Mouse (Mus musculus): Measurements from ENCODE around the gene Mkrn2os. TPM values are rescaled to one million over a fixed set of nuclear protein-coding genes. Genes with fewer than 3 reads are reported as not detected.

The Mkrn2os gene
- polyA plus RNA-seq, 1 experiment from 2014 or later: 0.58 TPM

DNA sequence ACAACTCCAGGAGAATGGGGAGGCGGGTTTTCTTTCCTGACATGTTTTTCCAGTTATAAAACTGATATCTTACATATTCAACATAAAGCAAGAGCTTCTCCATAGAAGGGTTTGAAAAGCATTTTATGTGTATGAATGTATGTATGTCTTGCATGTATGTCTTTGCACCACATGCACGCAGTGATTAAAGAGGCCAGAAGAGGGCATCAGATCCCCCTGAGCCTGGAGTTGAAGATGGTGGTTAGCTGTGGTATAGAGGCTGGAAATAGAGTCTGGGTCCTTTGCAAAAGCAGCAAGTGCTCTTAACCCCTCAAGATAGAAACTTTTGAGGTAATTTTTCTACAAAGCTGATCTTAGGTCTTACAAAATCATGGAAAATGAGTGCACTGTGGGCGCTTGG, 16.7 kb upstream of the Mkrn2os start:
- no peak for ATAC-seq (ENCODE audit: low read depth)
- no peak overlapping the region for H3K4me2 ChIP-seq (ENCODE audit: low read depth, low read length)

DNA sequence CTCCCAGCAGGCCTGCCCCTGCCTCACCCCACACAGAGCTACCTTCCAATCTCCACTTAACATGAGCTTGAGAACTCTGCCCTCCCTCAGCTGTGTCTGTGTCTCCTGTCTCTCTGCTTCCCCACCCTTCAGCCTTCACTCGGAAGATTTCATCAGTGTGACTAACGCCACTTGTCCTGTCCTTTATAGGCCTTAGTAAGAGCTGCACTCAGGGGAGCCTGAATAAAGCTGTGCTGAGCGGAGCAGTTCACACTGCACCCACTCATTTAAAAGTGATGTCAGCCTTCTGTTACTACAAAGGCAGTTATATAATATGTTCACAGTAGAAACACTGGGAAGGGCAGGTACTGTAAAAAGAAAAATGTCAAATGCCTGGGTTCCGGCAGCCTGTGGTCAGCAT, 15.1 kb upstream of the Mkrn2os start:
- Histone ChIP-seq H3K4me2 (ENCODE audit: low read depth, low read length) (no peak overlapping the region), H3K36me3 (ENCODE audit: control insufficient read depth, insufficient read depth, low read length) (peaks cover 8% of the 10 kb centered on the region; the same call in 1 of the 2 replicates), H3K9ac (ENCODE audit: low read length) (no peak overlapping the region), H3K4me1 (replicated peaks; ENCODE audit: control insufficient read depth, insufficient read depth, low read length) (peaks cover 3% of the 10 kb centered on the region; the same call in 1 of the 2 replicates), H3K9me3 (ENCODE audit: control insufficient read depth, low read length) (no peaks in the 10 kb centered on the region), H3K27me3 (ENCODE audit: control insufficient read depth, insufficient read depth, low read depth, low read length) (no peaks in the 10 kb centered on the region), H3K4me3 (ENCODE audit: low read length) (no peak overlapping the region), H3K27ac (ENCODE audit: low read length) (no peak overlapping the region)
- WGBS: 74% methylated on average over 4 of the region's 4 CpGs
- no peak for ATAC-seq (ENCODE audit: low read depth)

More for the DNA sequence above, 16.7 kb upstream of the Mkrn2os start:
- Histone ChIP-seq H3K9ac (ENCODE audit: low read length) (no peak overlapping the region), H3K27me3 (ENCODE audit: control insufficient read depth, insufficient read depth, low read depth, low read length) (no peaks in the 10 kb centered on the region), H3K4me1 (replicated peaks; ENCODE audit: control insufficient read depth, insufficient read depth, low read length) (no peaks in the 10 kb centered on the region), H3K27ac (ENCODE audit: low read length) (no peak overlapping the region), H3K4me3 (ENCODE audit: low read length) (no peak overlapping the region), H3K36me3 (ENCODE audit: control insufficient read depth, insufficient read depth, low read length) (peaks cover 16% of the 10 kb centered on the region), H3K9me3 (ENCODE audit: control insufficient read depth, low read length) (no peaks in the 10 kb centered on the region)
- 62% methylated on average over 3 of the region's 3 CpGs for WGBS

DNA sequence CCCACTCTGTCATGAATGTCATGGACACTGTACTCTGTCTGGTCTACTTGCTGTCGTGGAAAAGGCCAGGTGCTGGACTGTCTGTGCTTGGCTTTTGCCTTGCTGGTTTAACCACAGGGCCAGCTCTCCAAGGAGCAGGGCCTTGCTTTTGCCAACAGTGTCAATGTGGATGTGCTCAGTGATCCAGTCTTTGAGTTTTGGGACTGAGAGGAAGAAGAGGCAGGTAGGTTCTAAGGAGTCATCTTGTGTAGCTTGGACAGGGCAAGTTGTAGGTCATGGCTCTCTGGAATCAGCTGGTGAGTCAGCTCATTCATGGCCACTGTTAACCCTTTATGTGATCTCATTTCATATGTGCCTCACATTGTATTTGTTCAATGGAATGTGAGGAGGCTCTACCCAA, 14.1 kb upstream of the Mkrn2os start:
- H3K9me3 ChIP-seq (ENCODE audit: control insufficient read depth, low read length): no peaks in the 10 kb centered on the region

DNA sequence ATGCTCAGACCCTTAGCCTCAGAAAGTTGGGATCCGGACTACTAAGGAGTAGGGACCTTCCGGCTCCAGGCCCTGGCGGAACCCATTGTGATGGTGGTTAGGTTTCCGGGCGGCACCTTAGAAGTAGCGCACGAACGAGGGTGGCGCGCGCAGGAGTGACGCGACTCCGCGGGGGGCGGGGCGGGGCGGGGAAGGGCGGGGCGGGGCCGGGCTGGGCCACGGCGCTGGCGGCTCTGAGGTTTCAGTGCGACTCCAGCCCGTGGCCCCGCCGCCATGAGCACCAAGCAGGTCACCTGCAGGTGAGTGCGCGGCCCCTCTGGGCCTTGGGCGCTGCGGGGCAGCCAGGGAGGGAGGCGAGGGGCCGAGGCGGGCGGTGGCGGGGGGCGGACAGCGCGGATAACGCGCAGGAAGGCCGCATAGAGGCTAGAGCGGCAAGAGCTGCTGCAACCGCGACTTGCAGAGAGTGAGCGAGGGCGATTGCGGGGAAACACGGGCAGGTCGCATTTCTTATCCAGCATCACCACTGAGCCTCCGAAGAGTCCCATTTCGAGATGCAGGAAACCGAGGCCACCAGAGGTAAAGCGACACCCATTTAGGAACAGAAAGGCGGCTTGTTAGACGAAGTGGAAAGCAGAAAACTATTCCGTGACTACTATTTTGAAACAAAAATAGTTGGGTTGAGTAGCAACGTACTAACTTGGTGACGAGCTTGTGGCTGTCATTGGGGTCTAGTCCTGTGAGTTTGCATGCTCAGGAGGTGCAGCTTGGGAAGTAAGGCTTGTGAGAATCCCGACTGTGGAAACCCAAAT, 9.5 kb upstream of the Mkrn2os start, which contains the start of gene Mkrn2:
Gene Mkrn2, plus strand, starts transcription at position 188 of the 809 bp plus-strand sequence.
- WGBS: under 1% methylated on average over 42 of the region's 61 CpGs
- ATAC-seq (ENCODE audit: low read depth): peak; percentile 96

More for the DNA sequence above, 14.1 kb upstream of the Mkrn2os start:
- no peak overlapping the region for H3K27ac ChIP-seq (ENCODE audit: low read length)
- 65% methylated on average over 1 of the region's 1 CpGs for WGBS
- no peak overlapping the region for H3K4me2 ChIP-seq (ENCODE audit: low read depth, low read length)
- H3K4me3 ChIP-seq (ENCODE audit: low read length): no peak overlapping the region
- ATAC-seq (ENCODE audit: low read depth): no peak
- H3K4me1 ChIP-seq (replicated peaks; ENCODE audit: control insufficient read depth, insufficient read depth, low read length): peaks cover 3% of the 10 kb centered on the region; the same call in 1 of the 2 replicates
- no peaks in the 10 kb centered on the region for H3K27me3 ChIP-seq (ENCODE audit: control insufficient read depth, insufficient read depth, low read depth, low read length)
- no peak overlapping the region for H3K9ac ChIP-seq (ENCODE audit: low read length)
- H3K36me3 ChIP-seq (ENCODE audit: control insufficient read depth, insufficient read depth, low read length): peaks cover 8% of the 10 kb centered on the region; the same call in 1 of the 2 replicates

DNA sequence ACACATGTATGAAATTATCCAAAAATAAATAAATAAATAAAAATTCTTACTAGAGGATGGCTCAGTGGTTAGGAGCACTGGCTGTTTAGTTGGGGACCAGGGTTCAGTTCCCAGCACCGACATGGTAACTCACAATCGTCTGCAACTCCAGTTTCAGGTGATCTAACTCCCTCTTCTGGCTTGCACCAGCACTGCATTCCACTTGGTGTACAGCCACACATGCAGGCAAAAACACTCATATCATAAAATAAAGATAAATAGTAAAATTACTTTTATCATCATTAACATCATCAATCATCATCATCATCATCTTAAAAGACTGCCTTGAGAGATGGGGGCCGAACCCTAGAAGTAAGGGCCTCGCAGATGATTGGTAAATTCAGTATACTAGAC, 8.9 kb upstream of the Mkrn2os start:
- no peak overlapping the region for H3K9ac ChIP-seq (ENCODE audit: low read length)

More for the DNA sequence above, 9.5 kb upstream of the Mkrn2os start, which contains the start of gene Mkrn2:
- Histone ChIP-seq H3K4me1 (replicated peaks; ENCODE audit: control insufficient read depth, insufficient read depth, low read length) (peaks cover 3% of the 10 kb centered on the region; the same call in 1 of the 2 replicates), H3K27ac (ENCODE audit: low read length) (peak within 1 kb of the TSS; percentile 65), H3K36me3 (ENCODE audit: control insufficient read depth, insufficient read depth, low read length) (no peaks in the 10 kb centered on the region), H3K9me3 (ENCODE audit: control insufficient read depth, low read length) (no peaks in the 10 kb centered on the region), H3K4me2 (ENCODE audit: low read depth, low read length) (peak within 1 kb of the TSS; percentile 72), H3K9ac (ENCODE audit: low read length) (peak within 1 kb of the TSS; percentile 91), H3K4me3 (ENCODE audit: low read length) (peak within 1 kb of the TSS; percentile 85), H3K27me3 (ENCODE audit: control insufficient read depth, insufficient read depth, low read depth, low read length) (no peaks in the 10 kb centered on the region)

DNA sequence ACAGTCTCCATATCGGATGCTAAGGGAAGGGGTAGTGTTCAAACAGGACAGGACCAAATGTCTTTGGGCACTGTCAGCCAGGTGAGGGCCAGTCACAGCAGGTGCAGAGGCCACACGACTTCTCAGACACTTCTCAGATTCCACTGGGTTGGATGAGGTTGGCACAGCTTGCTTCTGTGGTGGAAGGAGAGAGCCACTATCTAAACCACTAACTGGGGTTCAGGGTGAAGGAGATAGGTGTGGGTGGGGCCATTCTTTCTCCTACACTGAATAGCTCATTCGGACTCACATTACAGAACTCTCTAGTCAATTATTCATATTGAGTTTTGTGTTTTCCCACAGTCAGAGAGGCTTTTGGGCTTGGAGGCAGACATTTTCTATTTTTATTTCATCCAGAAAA, 3.3 kb upstream of the Mkrn2os start:
- no peaks in the 10 kb centered on the region for H3K36me3 ChIP-seq (ENCODE audit: control insufficient read depth, insufficient read depth, low read length)
- ATAC-seq (ENCODE audit: low read depth): no peak
- H3K9ac ChIP-seq (ENCODE audit: low read length): no peak overlapping the region
- H3K27me3 ChIP-seq (ENCODE audit: control insufficient read depth, insufficient read depth, low read depth, low read length): no peaks in the 10 kb centered on the region
- H3K4me3 ChIP-seq (ENCODE audit: low read length): no peak overlapping the region
- 59% methylated on average over 3 of the region's 3 CpGs for WGBS
- no peak overlapping the region for H3K4me2 ChIP-seq (ENCODE audit: low read depth, low read length)
- no peak overlapping the region for H3K27ac ChIP-seq (ENCODE audit: low read length)
- no peaks in the 10 kb centered on the region for H3K4me1 ChIP-seq (replicated peaks; ENCODE audit: control insufficient read depth, insufficient read depth, low read length)
- no peaks in the 10 kb centered on the region for H3K9me3 ChIP-seq (ENCODE audit: control insufficient read depth, low read length)

More for the DNA sequence above, 8.9 kb upstream of the Mkrn2os start:
- Histone ChIP-seq H3K27me3 (ENCODE audit: control insufficient read depth, insufficient read depth, low read depth, low read length) (no peaks in the 10 kb centered on the region), H3K4me3 (ENCODE audit: low read length) (peak overlapping the region; percentile 85), H3K4me2 (ENCODE audit: low read depth, low read length) (peak overlapping the region; percentile 45), H3K4me1 (replicated peaks; ENCODE audit: control insufficient read depth, insufficient read depth, low read length) (peaks cover 3% of the 10 kb centered on the region; the same call in 1 of the 2 replicates), H3K9me3 (ENCODE audit: control insufficient read depth, low read length) (no peaks in the 10 kb centered on the region), H3K36me3 (ENCODE audit: control insufficient read depth, insufficient read depth, low read length) (no peaks in the 10 kb centered on the region), H3K27ac (ENCODE audit: low read length) (no peak overlapping the region)
- 55% methylated on average over 4 of the region's 4 CpGs for WGBS
- no peak for ATAC-seq (ENCODE audit: low read depth)

DNA sequence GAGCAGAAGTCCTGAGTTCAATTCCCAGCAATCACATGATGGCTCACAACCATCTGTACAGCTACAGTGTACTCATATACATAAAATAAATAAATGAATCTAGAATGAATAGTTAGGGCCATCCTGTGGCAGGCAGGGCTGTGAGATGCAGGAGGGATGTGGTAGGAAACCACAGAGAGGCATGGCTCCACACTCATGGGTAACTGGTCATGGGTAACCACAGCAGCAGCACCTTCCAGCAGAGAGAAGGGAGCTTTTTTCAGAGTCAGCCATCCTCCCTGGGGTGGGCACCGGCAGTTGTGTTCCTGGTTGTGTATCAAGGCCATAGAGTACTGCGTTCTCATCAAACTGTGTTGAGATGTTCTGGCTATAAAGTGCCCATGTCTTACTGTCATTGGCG, 2.1 kb upstream of the Mkrn2os start:
- ATAC-seq (ENCODE audit: low read depth): no peak
- no peaks in the 10 kb centered on the region for H3K36me3 ChIP-seq (ENCODE audit: control insufficient read depth, insufficient read depth, low read length)
- H3K4me2 ChIP-seq (ENCODE audit: low read depth, low read length): no peak overlapping the region
- no peak overlapping the region for H3K4me3 ChIP-seq (ENCODE audit: low read length)
- no peaks in the 10 kb centered on the region for H3K4me1 ChIP-seq (replicated peaks; ENCODE audit: control insufficient read depth, insufficient read depth, low read length)
- WGBS: 85% methylated on average over 3 of the region's 3 CpGs
- no peaks in the 10 kb centered on the region for H3K9me3 ChIP-seq (ENCODE audit: control insufficient read depth, low read length)
- H3K9ac ChIP-seq (ENCODE audit: low read length): no peak overlapping the region
- H3K27ac ChIP-seq (ENCODE audit: low read length): no peak overlapping the region
- no peaks in the 10 kb centered on the region for H3K27me3 ChIP-seq (ENCODE audit: control insufficient read depth, insufficient read depth, low read depth, low read length)

DNA sequence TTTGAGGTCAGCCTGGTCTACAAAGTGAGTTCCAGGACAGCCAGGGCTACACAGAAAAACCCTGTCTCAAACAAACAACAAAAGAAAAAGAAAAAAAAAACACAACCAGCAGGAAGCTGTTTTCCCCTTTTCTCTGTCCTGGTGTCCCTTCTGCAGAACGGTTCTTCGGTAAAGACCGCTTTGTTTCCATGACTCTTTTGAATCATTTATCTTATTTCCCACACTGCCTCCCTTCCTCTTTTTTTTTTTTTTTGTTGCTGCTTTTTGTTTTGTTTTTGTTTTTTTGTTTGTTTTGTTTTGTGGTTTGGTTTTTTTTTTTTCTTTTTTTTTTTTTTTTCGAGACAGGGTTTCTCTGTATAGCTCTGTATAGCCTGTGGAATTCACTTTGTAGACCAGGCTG, 876 bp upstream of the Mkrn2os start:
- Histone ChIP-seq H3K9me3 (ENCODE audit: control insufficient read depth, low read length) (no peaks in the 10 kb centered on the region), H3K27me3 (ENCODE audit: control insufficient read depth, insufficient read depth, low read depth, low read length) (no peaks in the 10 kb centered on the region), H3K36me3 (ENCODE audit: control insufficient read depth, insufficient read depth, low read length) (no peaks in the 10 kb centered on the region), H3K4me3 (ENCODE audit: low read length) (no peak overlapping the region), H3K9ac (ENCODE audit: low read length) (no peak overlapping the region), H3K4me1 (replicated peaks; ENCODE audit: control insufficient read depth, insufficient read depth, low read length) (no peaks in the 10 kb centered on the region), H3K4me2 (ENCODE audit: low read depth, low read length) (no peak overlapping the region), H3K27ac (ENCODE audit: low read length) (no peak overlapping the region)
- ATAC-seq (ENCODE audit: low read depth): no peak
- 84% methylated on average over 4 of the region's 4 CpGs for WGBS

DNA sequence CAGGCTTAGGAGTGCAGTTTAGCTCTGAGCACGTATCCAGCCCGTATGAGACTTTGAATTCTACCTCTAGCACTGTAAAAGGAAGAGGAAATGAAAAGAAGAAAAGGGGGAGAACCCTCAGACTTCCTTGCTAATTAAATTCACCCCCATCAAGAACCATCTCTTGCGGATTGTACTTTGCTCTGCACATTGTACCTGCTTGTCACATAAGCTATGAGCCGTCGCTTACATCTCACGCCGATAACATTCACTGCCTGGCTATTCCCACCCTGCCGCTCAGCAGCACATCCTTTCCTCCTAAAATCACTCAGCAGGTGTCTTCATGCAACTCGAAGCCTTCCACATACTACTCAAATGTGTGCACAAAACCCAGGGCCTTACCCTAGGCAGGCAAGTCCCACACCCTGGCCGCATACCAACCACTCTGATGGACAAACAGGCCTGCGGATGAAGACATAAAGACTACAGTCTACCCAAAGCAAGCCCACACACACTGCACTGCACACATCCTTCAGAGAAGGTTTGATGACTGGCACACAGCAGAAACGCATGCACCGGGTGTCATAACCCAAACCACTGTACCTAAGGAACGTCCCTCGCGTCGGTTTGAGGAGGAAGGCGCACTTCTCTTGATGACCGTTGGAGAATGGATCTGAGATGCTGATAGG, 550 bp downstream of the Mkrn2os start:
- 75% methylated on average over 19 of the region's 19 CpGs for WGBS
- no peak for ATAC-seq (ENCODE audit: low read depth)
- H3K27me3 ChIP-seq (ENCODE audit: control insufficient read depth, insufficient read depth, low read depth, low read length): no peaks in the 10 kb centered on the region
- no peak overlapping the region for H3K4me2 ChIP-seq (ENCODE audit: low read depth, low read length)
- H3K4me3 ChIP-seq (ENCODE audit: low read length): no peak overlapping the region
- no peak overlapping the region for H3K27ac ChIP-seq (ENCODE audit: low read length)
- H3K36me3 ChIP-seq (ENCODE audit: control insufficient read depth, insufficient read depth, low read length): no peaks in the 10 kb centered on the region
- no peaks in the 10 kb centered on the region for H3K4me1 ChIP-seq (replicated peaks; ENCODE audit: control insufficient read depth, insufficient read depth, low read length)
- no peak overlapping the region for H3K9ac ChIP-seq (ENCODE audit: low read length)
- H3K9me3 ChIP-seq (ENCODE audit: control insufficient read depth, low read length): no peaks in the 10 kb centered on the region

Measured in lung, embryonic 16.5 days (tissue).